Mouse (Mus musculus): Measurements from ENCODE around the gene Myh6. TPM values are rescaled to one million over a fixed set of nuclear protein-coding genes. Genes with fewer than 3 reads are reported as not detected.
"Not testable (repeated sequence)": the region's sequence is repeated elsewhere in the genome, so short reads cannot be mapped to it uniquely, and the experiment has no call there.

The Myh6 gene
- total and polyA plus RNA-seq, 2 experiments from 2014 or later, result 3,976 to 9,737 TPM

GRCm38 (mm10) chr14:54959853-54960613, 6.7 kb downstream of the Myh6 start:
- not testable (repeated sequence) for H3K9me3 ChIP-seq (replicated peaks; ENCODE audit: control insufficient read depth, low read length); H3K27me3 ChIP-seq (ENCODE audit: control insufficient read depth, insufficient read depth, low read length); H3K4me1 ChIP-seq (ENCODE audit: control insufficient read depth, insufficient read depth); DNase-seq (ENCODE audit: low spot score)
- H3K4me2 ChIP-seq (ENCODE audit: low read depth, low read length), result peak overlapping the region; percentile 58
- peak overlapping the region; percentile 98 for H3K9ac ChIP-seq (replicated peaks; ENCODE audit: low read depth, low read length)
- TF ChIP-seq EP300 (IDR thresholded peaks at IDR 0.05; ENCODE audit: low read depth), result peak; percentile 6; the same call in 1 of the 2 replicates
- peak overlapping the region; percentile 96 for H3K27ac ChIP-seq (ENCODE audit: low read depth)
- peak; percentile 14 for ATAC-seq (ENCODE audit: insufficient read depth, low read depth)
- WGBS, result 50% methylated on average over 12 of the region's 12 CpGs
- H3K36me3 ChIP-seq (replicated peaks; ENCODE audit: control insufficient read depth, insufficient read depth, low read length), result peaks cover 93% of the 10 kb centered on the region
- H3K4me3 ChIP-seq (ENCODE audit: low read depth, low read length), result peak overlapping the region; percentile 70

GRCm38 (mm10) chr14:54959197-54959596, 7.5 kb downstream of the Myh6 start:
- Histone ChIP-seq H3K4me1 (ENCODE audit: control insufficient read depth, insufficient read depth) (no peaks in the 10 kb centered on the region), H3K27me3 (ENCODE audit: control insufficient read depth, insufficient read depth, low read length) (no peaks in the 10 kb centered on the region), H3K9me3 (replicated peaks; ENCODE audit: control insufficient read depth, low read length) (no peaks in the 10 kb centered on the region), H3K9ac (replicated peaks; ENCODE audit: low read depth, low read length) (peak overlapping the region; percentile 98), H3K4me2 (ENCODE audit: low read depth, low read length) (peak overlapping the region; percentile 58), H3K36me3 (replicated peaks; ENCODE audit: control insufficient read depth, insufficient read depth, low read length) (peaks cover 91% of the 10 kb centered on the region), H3K4me3 (ENCODE audit: low read depth, low read length) (peak overlapping the region; percentile 70), H3K27ac (ENCODE audit: low read depth) (peak overlapping the region; percentile 96)
- WGBS, result 49% methylated on average over 3 of the region's 3 CpGs
- TF ChIP-seq EP300 (IDR thresholded peaks at IDR 0.05; ENCODE audit: low read depth) (peak; percentile 94), CTCF (IDR thresholded peaks at IDR 0.05; ENCODE audit: low read depth) (no peak)
- no peak for ATAC-seq (ENCODE audit: insufficient read depth, low read depth)
- no peak for DNase-seq (ENCODE audit: low spot score)

DNA sequence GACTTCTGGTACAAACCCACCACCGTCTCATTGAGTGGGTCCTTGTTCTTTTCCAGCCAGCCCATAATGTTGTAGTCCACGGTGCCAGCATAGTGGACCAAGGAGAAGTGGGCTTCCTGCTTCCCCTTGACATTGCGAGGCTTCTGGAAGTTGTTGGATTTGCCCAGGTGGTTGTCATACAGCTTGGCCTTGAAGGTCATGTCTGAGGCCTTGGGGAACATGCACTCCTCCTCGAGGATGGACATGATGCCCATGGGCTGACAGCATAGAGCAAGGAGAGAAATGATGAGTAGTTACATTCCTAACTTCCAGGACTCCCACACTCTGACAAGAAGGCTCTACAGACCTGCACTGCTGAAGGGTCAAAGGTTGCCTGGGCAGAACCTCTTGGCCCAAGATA, 8.2 kb downstream of the Myh6 start:
- Histone ChIP-seq H3K9me3 (replicated peaks; ENCODE audit: control insufficient read depth, low read length) (no peaks in the 10 kb centered on the region), H3K36me3 (replicated peaks; ENCODE audit: control insufficient read depth, insufficient read depth, low read length) (peaks cover 90% of the 10 kb centered on the region), H3K4me2 (ENCODE audit: low read depth, low read length) (peak overlapping the region; percentile 58), H3K27me3 (ENCODE audit: control insufficient read depth, insufficient read depth, low read length) (no peaks in the 10 kb centered on the region), H3K9ac (replicated peaks; ENCODE audit: low read depth, low read length) (peak overlapping the region; percentile 98), H3K4me3 (ENCODE audit: low read depth, low read length) (peak overlapping the region; percentile 70), H3K4me1 (ENCODE audit: control insufficient read depth, insufficient read depth) (no peaks in the 10 kb centered on the region), H3K27ac (ENCODE audit: low read depth) (peak overlapping the region; percentile 96)
- WGBS, result 58% methylated on average over 4 of the region's 4 CpGs
- no peak for DNase-seq (ENCODE audit: low spot score)
- no peak for ATAC-seq (ENCODE audit: insufficient read depth, low read depth)
- TF ChIP-seq CTCF (IDR thresholded peaks at IDR 0.05; ENCODE audit: low read depth) (no peak), EP300 (IDR thresholded peaks at IDR 0.05; ENCODE audit: low read depth) (no peak; the same call in 1 of the 2 replicates)

- Histone ChIP-seq H3K4me2 (ENCODE audit: low read depth, low read length) (peak overlapping the region; percentile 58), H3K27ac (ENCODE audit: low read depth) (peak overlapping the region; percentile 96)
- WGBS, result 65% methylated on average over 9 of the region's 9 CpGs
These were observed 10.2 kb downstream of the Myh6 start for GRCm38 (mm10) chr14:54956533-54956932.

GRCm38 (mm10) chr14:54955481-54955880, 11.2 kb downstream of the Myh6 start:
- WGBS, result 50% methylated on average over 3 of the region's 3 CpGs
- H3K9ac ChIP-seq (replicated peaks; ENCODE audit: low read depth, low read length), result no peak overlapping the region; the same call in 1 of the 2 replicates
- H3K4me1 ChIP-seq (ENCODE audit: control insufficient read depth, insufficient read depth), result no peaks in the 10 kb centered on the region
- ATAC-seq (ENCODE audit: insufficient read depth, low read depth) (no peak), DNase-seq (ENCODE audit: low spot score) (no peak)
- peaks cover 92% of the 10 kb centered on the region for H3K36me3 ChIP-seq (replicated peaks; ENCODE audit: control insufficient read depth, insufficient read depth, low read length)
- peak overlapping the region; percentile 30 for H3K4me2 ChIP-seq (ENCODE audit: low read depth, low read length)
- H3K27me3 ChIP-seq (ENCODE audit: control insufficient read depth, insufficient read depth, low read length), result no peaks in the 10 kb centered on the region
- no peaks in the 10 kb centered on the region for H3K9me3 ChIP-seq (replicated peaks; ENCODE audit: control insufficient read depth, low read length)
- peak overlapping the region; percentile 18; the same call in 1 of the 2 replicates for H3K27ac ChIP-seq (ENCODE audit: low read depth)
- TF ChIP-seq CTCF (IDR thresholded peaks at IDR 0.05; ENCODE audit: low read depth) (no peak), EP300 (IDR thresholded peaks at IDR 0.05; ENCODE audit: low read depth) (0 out of 2 replicates have a peak, but pooled peaks have one; percentile 41)
- no peak overlapping the region for H3K4me3 ChIP-seq (ENCODE audit: low read depth, low read length)

More at GRCm38 (mm10) chr14:54956533-54956932, 10.2 kb downstream of the Myh6 start:
- peak overlapping the region; percentile 70 for H3K4me3 ChIP-seq (ENCODE audit: low read depth, low read length)
- TF ChIP-seq CTCF (IDR thresholded peaks at IDR 0.05; ENCODE audit: low read depth), result no peak
- peak; percentile 60; the same call in 1 of the 2 replicates for TF ChIP-seq EP300 (IDR thresholded peaks at IDR 0.05; ENCODE audit: low read depth)
- ATAC-seq (ENCODE audit: insufficient read depth, low read depth) (peak; percentile 5; the same call in 1 of the 2 replicates), DNase-seq (ENCODE audit: low spot score) (no peak)
- H3K27me3 ChIP-seq (ENCODE audit: control insufficient read depth, insufficient read depth, low read length), result no peaks in the 10 kb centered on the region
- H3K9ac ChIP-seq (replicated peaks; ENCODE audit: low read depth, low read length), result peak overlapping the region; percentile 45; the same call in 1 of the 2 replicates
- H3K9me3 ChIP-seq (replicated peaks; ENCODE audit: control insufficient read depth, low read length), result no peaks in the 10 kb centered on the region
- peaks cover 92% of the 10 kb centered on the region for H3K36me3 ChIP-seq (replicated peaks; ENCODE audit: control insufficient read depth, insufficient read depth, low read length)
- H3K4me1 ChIP-seq (ENCODE audit: control insufficient read depth, insufficient read depth), result no peaks in the 10 kb centered on the region

Measured in heart, postnatal 0 days (tissue).